Mouse (Mus musculus): ENCODE results near the gene Nos1ap. TPM values are rescaled to one million over a fixed set of nuclear protein-coding genes. Genes with fewer than 3 reads are reported as not detected.

Gene Nos1ap
- polyA plus RNA-seq, 1 experiment from 2014 or later: 24.6 TPM

GRCm38 (mm10) chr1:170545286-170545685 lies 44.4 kb downstream of the Nos1ap start:
- Histone ChIP-seq H3K27ac (ENCODE audit: low read length) (no peak overlapping the region), H3K27me3 (ENCODE audit: control insufficient read depth, insufficient read depth, low read depth, low read length) (no peaks in the 10 kb centered on the region), H3K4me1 (ENCODE audit: control insufficient read depth, insufficient read depth, low read length) (peaks cover 5% of the 10 kb centered on the region; the same call in 1 of the 2 replicates), H3K36me3 (ENCODE audit: control insufficient read depth, insufficient read depth, low read length) (no peaks in the 10 kb centered on the region), H3K9me3 (replicated peaks; ENCODE audit: control insufficient read depth, low read length, poor library complexity, severe bottlenecking) (no peaks in the 10 kb centered on the region), H3K4me3 (ENCODE audit: low read depth, low read length) (no peak overlapping the region), H3K9ac (ENCODE audit: low read depth, low read length) (no peak overlapping the region), H3K4me2 (ENCODE audit: low read length) (no peak overlapping the region)
- WGBS: 97% methylated on average over 6 of the region's 6 CpGs
- ATAC-seq: no peak

GRCm38 (mm10) chr1:170539507-170539906 lies 50.2 kb downstream of the Nos1ap start:
- Histone ChIP-seq H3K27me3 (ENCODE audit: control insufficient read depth, insufficient read depth, low read depth, low read length) (no peaks in the 10 kb centered on the region), H3K27ac (ENCODE audit: low read length) (no peak overlapping the region), H3K9ac (ENCODE audit: low read depth, low read length) (no peak overlapping the region), H3K9me3 (replicated peaks; ENCODE audit: control insufficient read depth, low read length, poor library complexity, severe bottlenecking) (no peaks in the 10 kb centered on the region), H3K4me2 (ENCODE audit: low read length) (no peak overlapping the region), H3K4me3 (ENCODE audit: low read depth, low read length) (no peak overlapping the region), H3K36me3 (ENCODE audit: control insufficient read depth, insufficient read depth, low read length) (no peaks in the 10 kb centered on the region), H3K4me1 (ENCODE audit: control insufficient read depth, insufficient read depth, low read length) (no peaks in the 10 kb centered on the region; the same call in 1 of the 2 replicates)
- 86% methylated on average over 3 of the region's 3 CpGs for WGBS
- no peak for ATAC-seq

GRCm38 (mm10) chr1:170538481-170539061 lies 51.1 kb downstream of the Nos1ap start:
- no peaks in the 10 kb centered on the region for H3K27me3 ChIP-seq (ENCODE audit: control insufficient read depth, insufficient read depth, low read depth, low read length)
- no peak overlapping the region for H3K27ac ChIP-seq (ENCODE audit: low read length)
- no peaks in the 10 kb centered on the region for H3K9me3 ChIP-seq (replicated peaks; ENCODE audit: control insufficient read depth, low read length, poor library complexity, severe bottlenecking)
- H3K4me2 ChIP-seq (ENCODE audit: low read length): no peak overlapping the region
- no peak overlapping the region for H3K4me3 ChIP-seq (ENCODE audit: low read depth, low read length)
- no peaks in the 10 kb centered on the region; the same call in 1 of the 2 replicates for H3K4me1 ChIP-seq (ENCODE audit: control insufficient read depth, insufficient read depth, low read length)
- 71% methylated on average over 9 of the region's 9 CpGs for WGBS
- no peak for ATAC-seq
- no peak overlapping the region for H3K9ac ChIP-seq (ENCODE audit: low read depth, low read length)
- no peaks in the 10 kb centered on the region for H3K36me3 ChIP-seq (ENCODE audit: control insufficient read depth, insufficient read depth, low read length)

GRCm38 (mm10) chr1:170536344-170536743 lies 53.3 kb downstream of the Nos1ap start:
- no peaks in the 10 kb centered on the region for H3K9me3 ChIP-seq (replicated peaks; ENCODE audit: control insufficient read depth, low read length, poor library complexity, severe bottlenecking)
- ATAC-seq: no peak
- 94% methylated on average over 3 of the region's 3 CpGs for WGBS
- no peak overlapping the region for H3K27ac ChIP-seq (ENCODE audit: low read length)
- H3K9ac ChIP-seq (ENCODE audit: low read depth, low read length): no peak overlapping the region
- no peaks in the 10 kb centered on the region for H3K36me3 ChIP-seq (ENCODE audit: control insufficient read depth, insufficient read depth, low read length)
- H3K4me2 ChIP-seq (ENCODE audit: low read length): no peak overlapping the region
- H3K27me3 ChIP-seq (ENCODE audit: control insufficient read depth, insufficient read depth, low read depth, low read length): no peaks in the 10 kb centered on the region
- no peak overlapping the region for H3K4me3 ChIP-seq (ENCODE audit: low read depth, low read length)
- no peaks in the 10 kb centered on the region; the same call in 1 of the 2 replicates for H3K4me1 ChIP-seq (ENCODE audit: control insufficient read depth, insufficient read depth, low read length)

- no peak overlapping the region for H3K4me3 ChIP-seq (ENCODE audit: low read depth, low read length)
- no peak overlapping the region for H3K27ac ChIP-seq (ENCODE audit: low read length)
- H3K4me2 ChIP-seq (ENCODE audit: low read length): no peak overlapping the region
- H3K27me3 ChIP-seq (ENCODE audit: control insufficient read depth, insufficient read depth, low read depth, low read length): no peaks in the 10 kb centered on the region
- H3K36me3 ChIP-seq (ENCODE audit: control insufficient read depth, insufficient read depth, low read length): no peaks in the 10 kb centered on the region
- WGBS: 90% methylated on average over 2 of the region's 2 CpGs
- H3K4me1 ChIP-seq (ENCODE audit: control insufficient read depth, insufficient read depth, low read length): no peaks in the 10 kb centered on the region; the same call in 1 of the 2 replicates
- no peaks in the 10 kb centered on the region for H3K9me3 ChIP-seq (replicated peaks; ENCODE audit: control insufficient read depth, low read length, poor library complexity, severe bottlenecking)
- H3K9ac ChIP-seq (ENCODE audit: low read depth, low read length): no peak overlapping the region
- no peak for ATAC-seq
Measured at GRCm38 (mm10) chr1:170535221-170535620, 54.4 kb downstream of the Nos1ap start.

GRCm38 (mm10) chr1:170531286-170531685 lies 58.4 kb downstream of the Nos1ap start:
- Histone ChIP-seq H3K27me3 (ENCODE audit: control insufficient read depth, insufficient read depth, low read depth, low read length) (no peaks in the 10 kb centered on the region), H3K36me3 (ENCODE audit: control insufficient read depth, insufficient read depth, low read length) (no peaks in the 10 kb centered on the region), H3K4me3 (ENCODE audit: low read depth, low read length) (no peak overlapping the region), H3K27ac (ENCODE audit: low read length) (no peak overlapping the region), H3K4me1 (ENCODE audit: control insufficient read depth, insufficient read depth, low read length) (no peaks in the 10 kb centered on the region), H3K4me2 (ENCODE audit: low read length) (no peak overlapping the region), H3K9me3 (replicated peaks; ENCODE audit: control insufficient read depth, low read length, poor library complexity, severe bottlenecking) (no peaks in the 10 kb centered on the region), H3K9ac (ENCODE audit: low read depth, low read length) (no peak overlapping the region)
- WGBS: 85% methylated on average over 2 of the region's 2 CpGs
- no peak for ATAC-seq

- no peak overlapping the region for H3K4me2 ChIP-seq (ENCODE audit: low read length)
- no peaks in the 10 kb centered on the region for H3K9me3 ChIP-seq (replicated peaks; ENCODE audit: control insufficient read depth, low read length, poor library complexity, severe bottlenecking)
- H3K4me1 ChIP-seq (ENCODE audit: control insufficient read depth, insufficient read depth, low read length): no peaks in the 10 kb centered on the region
- H3K4me3 ChIP-seq (ENCODE audit: low read depth, low read length): no peak overlapping the region
- no peak overlapping the region for H3K9ac ChIP-seq (ENCODE audit: low read depth, low read length)
- ATAC-seq: no peak
- no peaks in the 10 kb centered on the region for H3K36me3 ChIP-seq (ENCODE audit: control insufficient read depth, insufficient read depth, low read length)
- WGBS: 74% methylated on average over 4 of the region's 4 CpGs
- no peaks in the 10 kb centered on the region for H3K27me3 ChIP-seq (ENCODE audit: control insufficient read depth, insufficient read depth, low read depth, low read length)
- H3K27ac ChIP-seq (ENCODE audit: low read length): no peak overlapping the region
Measured at GRCm38 (mm10) chr1:170530456-170530855, 59.2 kb downstream of the Nos1ap start.

- Histone ChIP-seq H3K4me1 (ENCODE audit: control insufficient read depth, insufficient read depth, low read length) (peaks cover 6% of the 10 kb centered on the region; the same call in 1 of the 2 replicates), H3K4me2 (ENCODE audit: low read length) (no peak overlapping the region), H3K36me3 (ENCODE audit: control insufficient read depth, insufficient read depth, low read length) (no peaks in the 10 kb centered on the region), H3K9ac (ENCODE audit: low read depth, low read length) (no peak overlapping the region), H3K27me3 (ENCODE audit: control insufficient read depth, insufficient read depth, low read depth, low read length) (no peaks in the 10 kb centered on the region), H3K27ac (ENCODE audit: low read length) (no peak overlapping the region), H3K9me3 (replicated peaks; ENCODE audit: control insufficient read depth, low read length, poor library complexity, severe bottlenecking) (peaks cover 3% of the 10 kb centered on the region; the same call in 1 of the 2 replicates), H3K4me3 (ENCODE audit: low read depth, low read length) (no peak overlapping the region)
- no peak for ATAC-seq
- WGBS: 48% methylated on average over 5 of the region's 5 CpGs
Measured at GRCm38 (mm10) chr1:170522891-170523290, 66.8 kb downstream of the Nos1ap start.

GRCm38 (mm10) chr1:170521520-170522205 lies 68.0 kb downstream of the Nos1ap start:
- no peak overlapping the region for H3K4me2 ChIP-seq (ENCODE audit: low read length)
- peaks cover 6% of the 10 kb centered on the region; the same call in 1 of the 2 replicates for H3K4me1 ChIP-seq (ENCODE audit: control insufficient read depth, insufficient read depth, low read length)
- peak; percentile 61; the same call in 1 of the 2 replicates for ATAC-seq
- 41% methylated on average over 6 of the region's 6 CpGs for WGBS
- H3K36me3 ChIP-seq (ENCODE audit: control insufficient read depth, insufficient read depth, low read length): no peaks in the 10 kb centered on the region
- H3K4me3 ChIP-seq (ENCODE audit: low read depth, low read length): no peak overlapping the region
- no peaks in the 10 kb centered on the region for H3K27me3 ChIP-seq (ENCODE audit: control insufficient read depth, insufficient read depth, low read depth, low read length)
- H3K9me3 ChIP-seq (replicated peaks; ENCODE audit: control insufficient read depth, low read length, poor library complexity, severe bottlenecking): peaks cover 3% of the 10 kb centered on the region; the same call in 1 of the 2 replicates
- no peak overlapping the region for H3K9ac ChIP-seq (ENCODE audit: low read depth, low read length)
- H3K27ac ChIP-seq (ENCODE audit: low read length): no peak overlapping the region

Measured in midbrain, embryonic 16.5 days (tissue).